Mouse (Mus musculus): ENCODE data around the gene Sh3glb2. TPM values are rescaled to one million over a fixed set of nuclear protein-coding genes. Genes with fewer than 3 reads are reported as not detected.

Gene Sh3glb2
- polyA plus RNA-seq, 1 experiment, result 30.8 TPM

DNA sequence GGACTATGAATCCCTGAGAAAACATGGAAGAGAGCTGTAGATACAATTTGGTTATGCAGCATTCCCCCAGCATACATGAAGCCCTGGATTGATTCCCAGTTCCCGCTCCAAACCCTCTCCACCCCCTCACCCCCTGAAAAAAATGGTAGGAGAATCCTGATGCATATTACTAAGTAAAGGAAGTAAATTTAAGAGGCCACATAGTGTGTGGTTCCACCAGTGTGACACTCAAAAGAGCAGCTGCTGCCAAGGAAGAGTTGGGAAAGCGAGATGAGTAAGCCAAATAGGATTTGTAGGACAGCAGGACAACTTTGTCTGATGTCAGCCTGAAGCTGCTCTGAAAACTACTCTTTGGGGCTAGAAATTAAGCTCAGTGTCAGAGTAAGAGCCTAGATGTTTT is 47.7 kb downstream of the Sh3glb2 start:
- H3K27ac ChIP-seq (ENCODE audit: insufficient read depth, low read length), result no peak overlapping the region
- H3K36me3 ChIP-seq (ENCODE audit: control insufficient read depth, insufficient read depth, low read length, poor library complexity, severe bottlenecking), result peaks cover 83% of the 10 kb centered on the region
- peaks cover 2% of the 10 kb centered on the region for H3K4me1 ChIP-seq (ENCODE audit: control insufficient read depth, insufficient read depth, low read length)
- no peak overlapping the region for H3K4me3 ChIP-seq (ENCODE audit: low read depth, low read length)
- TF ChIP-seq EP300 (IDR thresholded peaks at IDR 0.05; ENCODE audit: insufficient read depth, low read depth, low read length), result no peak
- H3K9me3 ChIP-seq (replicated peaks; ENCODE audit: control insufficient read depth, insufficient read depth, low read length, poor library complexity, severe bottlenecking), result no peaks in the 10 kb centered on the region
- H3K27me3 ChIP-seq (ENCODE audit: control insufficient read depth, insufficient read depth, low read length, poor library complexity, severe bottlenecking), result no peaks in the 10 kb centered on the region
- no peak overlapping the region for H3K9ac ChIP-seq (ENCODE audit: low read depth, poor library complexity, severe bottlenecking)

DNA sequence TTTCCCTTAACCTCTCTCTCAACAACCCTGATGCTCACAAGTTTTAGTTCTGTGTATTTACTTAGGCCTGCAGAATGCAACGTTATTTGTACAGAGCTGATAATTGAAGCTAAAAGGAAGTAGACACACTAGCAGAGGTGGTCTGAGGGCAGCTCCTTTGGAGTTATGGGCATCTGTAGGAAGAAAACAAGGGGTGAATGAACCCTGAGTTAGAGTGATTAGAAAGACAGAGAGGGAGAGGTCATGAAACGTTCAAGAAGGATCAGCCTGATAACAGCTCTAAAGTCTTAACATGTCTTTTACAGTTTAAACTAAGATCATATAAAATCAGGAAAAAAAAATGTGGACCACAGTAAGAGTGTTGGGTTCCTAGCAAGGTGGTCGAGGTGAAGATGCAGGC is 49.8 kb downstream of the Sh3glb2 start:
- Histone ChIP-seq H3K9me3 (replicated peaks; ENCODE audit: control insufficient read depth, insufficient read depth, low read length, poor library complexity, severe bottlenecking) (no peaks in the 10 kb centered on the region), H3K27ac (ENCODE audit: insufficient read depth, low read length) (no peak overlapping the region), H3K9ac (ENCODE audit: low read depth, poor library complexity, severe bottlenecking) (no peak overlapping the region), H3K4me3 (ENCODE audit: low read depth, low read length) (no peak overlapping the region), H3K36me3 (ENCODE audit: control insufficient read depth, insufficient read depth, low read length, poor library complexity, severe bottlenecking) (peaks cover 83% of the 10 kb centered on the region), H3K27me3 (ENCODE audit: control insufficient read depth, insufficient read depth, low read length, poor library complexity, severe bottlenecking) (no peaks in the 10 kb centered on the region), H3K4me1 (ENCODE audit: control insufficient read depth, insufficient read depth, low read length) (peaks cover 2% of the 10 kb centered on the region)
- TF ChIP-seq EP300 (IDR thresholded peaks at IDR 0.05; ENCODE audit: insufficient read depth, low read depth, low read length), result no peak
- TF ChIP-seq CTCF (IDR thresholded peaks at IDR 0.05; ENCODE audit: low read depth, low read length), result no peak
- no peak for TF ChIP-seq POLR2A (IDR thresholded peaks at IDR 0.05; ENCODE audit: insufficient read depth, low read length)

DNA sequence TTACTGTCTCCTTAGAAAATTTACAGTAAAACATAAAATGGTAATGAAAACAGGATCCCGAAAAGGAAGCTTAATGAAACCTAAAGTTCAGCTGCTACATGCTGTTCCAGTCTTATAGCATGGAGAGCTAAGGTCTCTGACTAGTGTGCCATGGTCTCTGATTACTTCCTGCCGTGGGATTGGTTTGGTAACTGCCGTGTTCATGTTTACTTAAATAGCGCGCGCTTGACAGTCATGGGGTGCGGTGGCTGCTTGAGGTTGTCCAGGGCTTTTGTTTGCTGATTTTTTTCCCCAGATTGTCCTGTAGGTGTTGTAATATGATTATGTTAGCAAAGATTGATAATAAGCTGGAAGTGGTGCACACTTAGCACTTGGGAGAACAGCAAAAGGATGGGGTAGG is 53.0 kb downstream of the Sh3glb2 start:
- peaks cover 2% of the 10 kb centered on the region for H3K4me1 ChIP-seq (ENCODE audit: control insufficient read depth, insufficient read depth, low read length)
- TF ChIP-seq EP300 (IDR thresholded peaks at IDR 0.05; ENCODE audit: insufficient read depth, low read depth, low read length) (no peak), POLR2A (IDR thresholded peaks at IDR 0.05; ENCODE audit: insufficient read depth, low read length) (no peak), CTCF (IDR thresholded peaks at IDR 0.05; ENCODE audit: low read depth, low read length) (no peak)
- H3K4me3 ChIP-seq (ENCODE audit: low read depth, low read length), result no peak overlapping the region
- H3K27me3 ChIP-seq (ENCODE audit: control insufficient read depth, insufficient read depth, low read length, poor library complexity, severe bottlenecking), result no peaks in the 10 kb centered on the region
- no peak overlapping the region for H3K9ac ChIP-seq (ENCODE audit: low read depth, poor library complexity, severe bottlenecking)
- peaks cover 80% of the 10 kb centered on the region for H3K36me3 ChIP-seq (ENCODE audit: control insufficient read depth, insufficient read depth, low read length, poor library complexity, severe bottlenecking)
- no peaks in the 10 kb centered on the region for H3K9me3 ChIP-seq (replicated peaks; ENCODE audit: control insufficient read depth, insufficient read depth, low read length, poor library complexity, severe bottlenecking)
- H3K27ac ChIP-seq (ENCODE audit: insufficient read depth, low read length), result no peak overlapping the region

GRCm38 (mm10) chr2:30299966-30300365 is 59.2 kb downstream of the Sh3glb2 start:
- Histone ChIP-seq H3K27me3 (ENCODE audit: control insufficient read depth, insufficient read depth, low read length, poor library complexity, severe bottlenecking) (no peaks in the 10 kb centered on the region), H3K9me3 (replicated peaks; ENCODE audit: control insufficient read depth, insufficient read depth, low read length, poor library complexity, severe bottlenecking) (no peaks in the 10 kb centered on the region), H3K4me3 (ENCODE audit: low read depth, low read length) (no peak overlapping the region), H3K9ac (ENCODE audit: low read depth, poor library complexity, severe bottlenecking) (no peak overlapping the region), H3K36me3 (ENCODE audit: control insufficient read depth, insufficient read depth, low read length, poor library complexity, severe bottlenecking) (peaks cover 73% of the 10 kb centered on the region), H3K4me1 (ENCODE audit: control insufficient read depth, insufficient read depth, low read length) (no peaks in the 10 kb centered on the region), H3K27ac (ENCODE audit: insufficient read depth, low read length) (no peak overlapping the region)
- TF ChIP-seq CTCF (IDR thresholded peaks at IDR 0.05; ENCODE audit: low read depth, low read length) (no peak), EP300 (IDR thresholded peaks at IDR 0.05; ENCODE audit: insufficient read depth, low read depth, low read length) (no peak), POLR2A (IDR thresholded peaks at IDR 0.05; ENCODE audit: insufficient read depth, low read length) (no peak)

DNA sequence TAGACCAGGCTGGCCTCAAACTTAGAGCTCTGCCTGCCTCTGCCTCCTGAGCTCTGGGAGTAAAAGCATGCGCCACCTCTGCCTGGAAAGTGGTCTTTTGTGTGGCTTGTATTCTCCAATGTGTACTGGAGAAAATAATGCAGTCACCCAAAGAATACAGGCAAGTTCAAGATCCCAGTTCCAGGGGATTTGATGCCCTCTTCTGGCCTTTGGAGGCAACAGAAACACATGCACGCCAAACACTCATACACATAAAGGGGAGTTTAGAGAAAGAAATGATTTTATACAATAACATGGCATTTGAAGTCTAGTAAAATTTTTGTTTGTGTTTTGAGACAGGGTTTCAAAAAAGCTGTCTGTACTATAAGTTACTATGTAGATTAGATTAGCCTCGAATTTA is 59.6 kb downstream of the Sh3glb2 start:
- H3K9me3 ChIP-seq (replicated peaks; ENCODE audit: control insufficient read depth, insufficient read depth, low read length, poor library complexity, severe bottlenecking), result no peaks in the 10 kb centered on the region
- H3K4me1 ChIP-seq (ENCODE audit: control insufficient read depth, insufficient read depth, low read length), result no peaks in the 10 kb centered on the region
- TF ChIP-seq CTCF (IDR thresholded peaks at IDR 0.05; ENCODE audit: low read depth, low read length) (no peak), POLR2A (IDR thresholded peaks at IDR 0.05; ENCODE audit: insufficient read depth, low read length) (no peak), EP300 (IDR thresholded peaks at IDR 0.05; ENCODE audit: insufficient read depth, low read depth, low read length) (no peak)
- no peak overlapping the region for H3K4me3 ChIP-seq (ENCODE audit: low read depth, low read length)
- H3K36me3 ChIP-seq (ENCODE audit: control insufficient read depth, insufficient read depth, low read length, poor library complexity, severe bottlenecking), result peaks cover 69% of the 10 kb centered on the region
- H3K9ac ChIP-seq (ENCODE audit: low read depth, poor library complexity, severe bottlenecking), result no peak overlapping the region
- no peak overlapping the region for H3K27ac ChIP-seq (ENCODE audit: insufficient read depth, low read length)
- H3K27me3 ChIP-seq (ENCODE audit: control insufficient read depth, insufficient read depth, low read length, poor library complexity, severe bottlenecking), result no peaks in the 10 kb centered on the region

Other genes with a start within 250 kb of the Sh3glb2 start
- gene Zer1, start 234.8 kb downstream of the Sh3glb2 start, polyA plus RNA-seq (2011; ENCODE audit: insufficient read depth, insufficient read length, low read depth, missing spikeins), result 33.8 and 35.1 TPM in 2 replicates
- 171 and 173 TPM in 2 replicates for gene Tbc1d13, start 225.6 kb downstream of the Sh3glb2 start, polyA plus RNA-seq (2011; ENCODE audit: insufficient read depth, insufficient read length, low read depth, missing spikeins)
- gene Endog, start 187.8 kb downstream of the Sh3glb2 start, polyA plus RNA-seq (2011; ENCODE audit: insufficient read depth, insufficient read length, low read depth, missing spikeins), result 6.5 and 8.0 TPM in 2 replicates
- gene Spout1, start 180.9 kb downstream of the Sh3glb2 start, polyA plus RNA-seq (2011; ENCODE audit: insufficient read depth, insufficient read length, low read depth, missing spikeins), result 45.9 and 50.5 TPM in 2 replicates
- 9.6 and 12.3 TPM in 2 replicates for gene Kyat1, start 153.5 kb downstream of the Sh3glb2 start, polyA plus RNA-seq (2011; ENCODE audit: insufficient read depth, insufficient read length, low read depth, missing spikeins)
- gene Lrrc8a, start 121.6 kb downstream of the Sh3glb2 start, polyA plus RNA-seq (2011; ENCODE audit: insufficient read depth, insufficient read length, low read depth, missing spikeins), result 19.2 and 22.0 TPM in 2 replicates
- gene Gm28035, start 118.8 kb downstream of the Sh3glb2 start, polyA plus RNA-seq (2011; ENCODE audit: insufficient read depth, insufficient read length, low read depth, missing spikeins), result 1.5 TPM in 1 of 2 replicates, not detected in the other
- 11.4 and 13.0 TPM in 2 replicates for gene Phyhd1, start 93.1 kb downstream of the Sh3glb2 start, polyA plus RNA-seq (2011; ENCODE audit: insufficient read depth, insufficient read length, low read depth, missing spikeins)
- gene Gm28038, start 78.3 kb downstream of the Sh3glb2 start, polyA plus RNA-seq (2011; ENCODE audit: insufficient read depth, insufficient read length, low read depth, missing spikeins), result 114 and 138 TPM in 2 replicates
- gene Dolk, start 73.0 kb downstream of the Sh3glb2 start, polyA plus RNA-seq (2011; ENCODE audit: insufficient read depth, insufficient read length, low read depth, missing spikeins), result 3.4 and 3.8 TPM in 2 replicates
- gene Nup188, start 72.9 kb downstream of the Sh3glb2 start, polyA plus RNA-seq (2011; ENCODE audit: insufficient read depth, insufficient read length, low read depth, missing spikeins), result 134 and 138 TPM in 2 replicates
- 16.6 and 18.6 TPM in 2 replicates for gene Miga2, start 4.9 kb upstream of the Sh3glb2 start, polyA plus RNA-seq (2011; ENCODE audit: insufficient read depth, insufficient read length, low read depth, missing spikeins)
- gene Dolpp1, start 32.9 kb upstream of the Sh3glb2 start, polyA plus RNA-seq (2011; ENCODE audit: insufficient read depth, insufficient read length, low read depth, missing spikeins), result 42.3 and 44.3 TPM in 2 replicates
- gene Crat, start 56.5 kb upstream of the Sh3glb2 start, polyA plus RNA-seq (2011; ENCODE audit: insufficient read depth, insufficient read length, low read depth, missing spikeins), result 8.9 and 12.3 TPM in 2 replicates
- 83.1 and 91.6 TPM in 2 replicates for gene Ptpa, start 56.7 kb upstream of the Sh3glb2 start, polyA plus RNA-seq (2011; ENCODE audit: insufficient read depth, insufficient read length, low read depth, missing spikeins)
- gene Ier5l, start 114.9 kb upstream of the Sh3glb2 start, polyA plus RNA-seq (2011; ENCODE audit: insufficient read depth, insufficient read length, low read depth, missing spikeins), result 5.3 and 6.2 TPM in 2 replicates
- 0.94 TPM in 1 of 2 replicates, not detected in the other for gene Cstad, start 235.7 kb upstream of the Sh3glb2 start, polyA plus RNA-seq (2011; ENCODE audit: insufficient read depth, insufficient read length, low read depth, missing spikeins)